Mouse (Mus musculus): Measurements from ENCODE around the gene Osbpl10.

DNA sequence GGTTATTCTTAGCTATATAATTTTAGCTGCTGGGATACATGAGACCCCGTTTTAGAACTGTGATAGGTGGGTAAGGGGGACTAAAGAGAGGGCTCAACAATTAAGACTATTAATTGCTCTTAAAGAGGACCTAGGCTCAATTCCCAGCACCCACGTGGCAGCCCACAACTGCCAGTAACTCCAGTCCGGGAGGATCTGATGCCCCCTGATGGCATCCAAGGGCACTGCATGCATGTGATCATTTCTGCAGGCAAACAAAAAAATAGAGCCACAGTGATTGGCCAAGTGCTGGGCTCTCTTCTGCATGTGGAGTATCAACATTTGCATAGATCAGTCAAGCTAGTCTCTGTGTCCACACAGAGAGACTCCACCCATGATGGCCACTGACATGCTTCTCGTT is 96.8 kb downstream of the Osbpl10 start:
- TF ChIP-seq CTCF (IDR thresholded peaks at IDR 0.05; ENCODE audit: low read depth) (no peak), EP300 (IDR thresholded peaks at IDR 0.05; ENCODE audit: low read depth) (no peak)

Measured in liver, postnatal 0 days (tissue).